Mouse (Mus musculus): ENCODE measurements around the gene Cd300lg. TPM values are rescaled to one million over a fixed set of nuclear protein-coding genes. Genes with fewer than 3 reads are reported as not detected.
A peak's percentile ranks its signal among the peaks of the same experiment; 100 is the strongest.

The Cd300lg gene
- 5.1 and 6.4 TPM in 2 replicates for polyA plus RNA-seq (2012; ENCODE audit: insufficient read depth, insufficient read length, missing spikeins)

DNA sequence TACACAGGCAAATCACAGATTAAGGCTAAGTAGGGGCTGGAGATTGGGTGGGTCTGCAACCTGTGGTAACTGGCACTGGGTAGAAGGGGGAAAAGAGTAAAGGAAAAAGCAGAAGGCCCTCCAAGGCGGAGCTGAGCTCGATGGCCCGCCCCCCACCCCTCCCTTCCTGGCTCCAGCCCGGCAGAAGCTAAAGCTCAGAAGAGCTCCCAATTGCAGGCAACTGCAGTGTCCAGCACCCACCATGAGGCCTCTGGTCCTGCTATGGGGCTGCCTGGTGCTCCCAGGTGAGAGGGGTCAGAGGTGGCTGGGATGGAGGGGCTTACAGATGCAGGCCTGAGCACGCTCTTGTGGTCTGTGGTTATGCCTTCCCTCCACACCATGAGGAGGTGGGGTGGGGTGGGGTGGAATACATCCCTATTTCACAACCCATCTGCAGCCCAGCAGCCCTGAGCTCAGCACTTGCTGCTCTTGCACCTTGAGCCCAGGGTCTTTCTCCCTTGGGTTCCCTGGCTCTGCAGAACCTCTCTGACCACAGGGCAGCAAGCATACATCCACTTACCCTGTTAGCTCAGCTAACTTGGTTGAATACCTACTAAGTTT lies at the start of gene Cd300lg:
TSS of gene Cd300lg (plus strand) at position 160 of the 600 bp plus-strand sequence.
- H3K27ac ChIP-seq (ENCODE audit: insufficient read depth, low read depth, low read length), result no peak within 1 kb of the TSS
- TF ChIP-seq CTCF (IDR thresholded peaks at IDR 0.05; ENCODE audit: low read depth, low read length) (no peak), POLR2A (IDR thresholded peaks at IDR 0.05; ENCODE audit: borderline replicate concordance, low read depth, low read length) (no peak)
- H3K4me1 ChIP-seq (ENCODE audit: control insufficient read depth, insufficient read depth, low read length), result peaks cover 4% of the 10 kb centered on the region
- H3K4me3 ChIP-seq (ENCODE audit: insufficient read depth, low read length), result peak within 1 kb of the TSS; percentile 43

DNA sequence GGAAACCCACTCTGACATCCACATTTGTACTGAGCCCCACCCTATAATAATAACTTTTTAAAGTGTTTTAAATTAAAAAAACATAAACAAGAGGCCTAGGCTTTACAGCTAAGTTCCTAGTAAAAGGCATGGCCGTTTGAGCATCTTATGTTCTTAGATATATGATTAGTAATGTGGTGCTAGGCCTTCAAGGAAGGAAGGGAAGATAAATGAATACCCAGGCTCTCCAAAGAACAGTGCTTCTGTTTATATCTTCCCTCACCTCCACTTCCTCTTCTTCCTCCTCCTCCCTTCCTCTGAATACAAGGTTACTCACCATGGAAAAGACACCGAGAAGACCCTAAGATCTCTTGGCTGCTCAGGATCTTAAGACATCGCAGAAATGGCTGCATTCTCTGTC lies 49.5 kb upstream of the Cd300lg start:
- Histone ChIP-seq H3K4me1 (ENCODE audit: control insufficient read depth, insufficient read depth, low read length) (no peaks in the 10 kb centered on the region), H3K4me3 (ENCODE audit: insufficient read depth, low read length) (no peak overlapping the region), H3K27ac (ENCODE audit: insufficient read depth, low read depth, low read length) (no peak overlapping the region)
- TF ChIP-seq CTCF (IDR thresholded peaks at IDR 0.05; ENCODE audit: low read depth, low read length) (no peak), POLR2A (IDR thresholded peaks at IDR 0.05; ENCODE audit: borderline replicate concordance, low read depth, low read length) (no peak)

- Histone ChIP-seq H3K4me1 (ENCODE audit: control insufficient read depth, insufficient read depth, low read length) (no peaks in the 10 kb centered on the region), H3K27ac (ENCODE audit: insufficient read depth, low read depth, low read length) (no peak overlapping the region), H3K4me3 (ENCODE audit: insufficient read depth, low read length) (no peak overlapping the region)
- TF ChIP-seq POLR2A (IDR thresholded peaks at IDR 0.05; ENCODE audit: borderline replicate concordance, low read depth, low read length), result no peak
Measured at GRCm38 (mm10) chr11:101992411-101992810, 48.9 kb upstream of the Cd300lg start.

- H3K27ac ChIP-seq (ENCODE audit: insufficient read depth, low read depth, low read length), result no peak overlapping the region
- TF ChIP-seq POLR2A (IDR thresholded peaks at IDR 0.05; ENCODE audit: borderline replicate concordance, low read depth, low read length), result no peak
- no peak for TF ChIP-seq CTCF (IDR thresholded peaks at IDR 0.05; ENCODE audit: low read depth, low read length)
- H3K4me1 ChIP-seq (ENCODE audit: control insufficient read depth, insufficient read depth, low read length), result no peaks in the 10 kb centered on the region
- no peak overlapping the region for H3K4me3 ChIP-seq (ENCODE audit: insufficient read depth, low read length)
Measured at GRCm38 (mm10) chr11:101994100-101994499, 47.2 kb upstream of the Cd300lg start.

DNA sequence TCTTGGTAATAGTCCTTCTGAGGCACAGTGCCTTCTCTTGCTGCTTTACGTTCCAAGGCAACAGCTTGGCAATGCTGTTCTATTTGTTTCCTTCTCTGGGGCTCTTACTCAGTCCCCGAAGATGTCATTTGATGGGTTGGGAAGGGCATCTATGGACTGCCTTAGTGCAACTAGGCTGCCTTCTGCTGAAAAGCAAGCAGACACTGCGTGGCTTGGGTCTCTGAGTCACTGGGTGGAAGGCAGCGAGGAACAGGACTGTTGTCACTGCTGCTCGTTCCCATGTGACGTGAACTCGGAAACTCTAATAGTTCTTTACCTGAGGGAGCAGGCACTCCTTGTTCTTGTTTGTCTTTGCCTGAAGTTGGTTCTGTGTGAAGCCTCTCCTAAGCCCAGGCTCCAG lies 45.4 kb upstream of the Cd300lg start:
- H3K4me1 ChIP-seq (ENCODE audit: control insufficient read depth, insufficient read depth, low read length), result no peaks in the 10 kb centered on the region
- no peak overlapping the region for H3K4me3 ChIP-seq (ENCODE audit: insufficient read depth, low read length)
- no peak overlapping the region for H3K27ac ChIP-seq (ENCODE audit: insufficient read depth, low read depth, low read length)
- TF ChIP-seq CTCF (IDR thresholded peaks at IDR 0.05; ENCODE audit: low read depth, low read length) (no peak), POLR2A (IDR thresholded peaks at IDR 0.05; ENCODE audit: borderline replicate concordance, low read depth, low read length) (no peak)

DNA sequence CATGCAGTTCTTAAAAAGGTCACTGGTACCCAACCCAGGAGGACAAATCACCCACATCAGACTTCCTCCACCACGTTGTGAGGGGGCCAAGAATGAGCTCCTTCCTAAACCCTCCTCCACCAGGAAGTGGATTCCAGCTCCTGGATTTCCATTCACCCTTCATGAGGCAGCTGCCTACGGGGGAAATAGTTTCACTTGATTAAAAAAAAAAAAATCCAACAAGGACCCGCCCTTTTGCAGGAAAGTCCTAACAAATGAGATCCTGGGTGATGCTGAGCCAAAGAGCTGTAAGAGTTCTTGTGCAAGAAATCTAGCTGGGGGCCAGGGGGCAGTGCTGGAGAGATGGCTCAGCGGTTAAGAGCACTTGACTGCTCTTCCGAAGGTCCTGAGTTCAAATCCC lies 43.1 kb upstream of the Cd300lg start:
- Histone ChIP-seq H3K4me3 (ENCODE audit: insufficient read depth, low read length) (no peak overlapping the region), H3K27ac (ENCODE audit: insufficient read depth, low read depth, low read length) (no peak overlapping the region), H3K4me1 (ENCODE audit: control insufficient read depth, insufficient read depth, low read length) (no peaks in the 10 kb centered on the region)
- no peak for TF ChIP-seq CTCF (IDR thresholded peaks at IDR 0.05; ENCODE audit: low read depth, low read length)
- TF ChIP-seq POLR2A (IDR thresholded peaks at IDR 0.05; ENCODE audit: borderline replicate concordance, low read depth, low read length), result no peak

- TF ChIP-seq POLR2A (IDR thresholded peaks at IDR 0.05; ENCODE audit: borderline replicate concordance, low read depth, low read length) (no peak), CTCF (IDR thresholded peaks at IDR 0.05; ENCODE audit: low read depth, low read length) (no peak)
- no peak overlapping the region for H3K4me3 ChIP-seq (ENCODE audit: insufficient read depth, low read length)
- H3K27ac ChIP-seq (ENCODE audit: insufficient read depth, low read depth, low read length), result no peak overlapping the region
- H3K4me1 ChIP-seq (ENCODE audit: control insufficient read depth, insufficient read depth, low read length), result no peaks in the 10 kb centered on the region
Measured at GRCm38 (mm10) chr11:101999466-101999865, 41.8 kb upstream of the Cd300lg start.

- H3K4me3 ChIP-seq (ENCODE audit: insufficient read depth, low read length), result no peak overlapping the region
- H3K4me1 ChIP-seq (ENCODE audit: control insufficient read depth, insufficient read depth, low read length), result 0 out of 2 replicates have a peak, but pooled peaks cover 3% of the 10 kb centered on the region
- H3K27ac ChIP-seq (ENCODE audit: insufficient read depth, low read depth, low read length), result no peak overlapping the region
- TF ChIP-seq POLR2A (IDR thresholded peaks at IDR 0.05; ENCODE audit: borderline replicate concordance, low read depth, low read length) (no peak), CTCF (IDR thresholded peaks at IDR 0.05; ENCODE audit: low read depth, low read length) (peak; percentile 47; the same call in 1 of the 2 replicates)
Measured at GRCm38 (mm10) chr11:102004251-102004650, 37.1 kb upstream of the Cd300lg start.

GRCm38 (mm10) chr11:102006271-102006670 lies 35.0 kb upstream of the Cd300lg start:
- no peak overlapping the region for H3K4me3 ChIP-seq (ENCODE audit: insufficient read depth, low read length)
- TF ChIP-seq CTCF (IDR thresholded peaks at IDR 0.05; ENCODE audit: low read depth, low read length) (no peak), POLR2A (IDR thresholded peaks at IDR 0.05; ENCODE audit: borderline replicate concordance, low read depth, low read length) (no peak)
- no peak overlapping the region for H3K27ac ChIP-seq (ENCODE audit: insufficient read depth, low read depth, low read length)
- 0 out of 2 replicates have a peak, but pooled peaks cover 3% of the 10 kb centered on the region for H3K4me1 ChIP-seq (ENCODE audit: control insufficient read depth, insufficient read depth, low read length)

GRCm38 (mm10) chr11:102006688-102007087 lies 34.6 kb upstream of the Cd300lg start:
- Histone ChIP-seq H3K27ac (ENCODE audit: insufficient read depth, low read depth, low read length) (no peak overlapping the region), H3K4me1 (ENCODE audit: control insufficient read depth, insufficient read depth, low read length) (0 out of 2 replicates have a peak, but pooled peaks cover 3% of the 10 kb centered on the region), H3K4me3 (ENCODE audit: insufficient read depth, low read length) (no peak overlapping the region)
- TF ChIP-seq POLR2A (IDR thresholded peaks at IDR 0.05; ENCODE audit: borderline replicate concordance, low read depth, low read length) (no peak), CTCF (IDR thresholded peaks at IDR 0.05; ENCODE audit: low read depth, low read length) (no peak)
